Mouse (Mus musculus) limb, embryonic 14.5 days (tissue): Measurements from ENCODE around the gene Gm45713. TPM values are rescaled to one million over a fixed set of nuclear protein-coding genes. Genes with fewer than 3 reads are reported as not detected.

Source experiments
- ATAC-seq: fragments of 200-750 bp; cut with Nextera tagmentation; 2 replicates; pipeline ENCODE4 v1.8.0; 2017; ENCODE audit warnings: low read depth, moderate number of reproducible peaks, moderate TSS enrichment; ENCODE audit not compliant: low FRiP score
- DNase-seq: peaks from one replicate; pipeline ENCODE4 v3.0.0-alpha.2; 2015; ENCODE audit warnings: low spot score
- H3K27ac ChIP-seq: fragments of 300-500 bp; sonication (generic); replicated peaks from 2 replicates; pipeline ENCODE4 v1.5.1; 2014; ENCODE audit warnings: low read depth, mild to moderate bottlenecking, low read length, moderate library complexity, mixed read lengths
- H3K27me3 ChIP-seq: fragments of 300-500 bp; sonication (generic); 2 replicates; pipeline ENCODE4 v1.6.1; 2014; ENCODE audit warnings: low read length, mixed read lengths; ENCODE audit not compliant: control insufficient read depth, insufficient read depth
- H3K36me3 ChIP-seq: fragments of 300-500 bp; sonication (generic); 2 replicates; pipeline ENCODE4 v1.6.1; 2014; ENCODE audit warnings: mild to moderate bottlenecking, low read length, moderate library complexity, mixed read lengths; ENCODE audit not compliant: control insufficient read depth, insufficient read depth
- H3K4me1 ChIP-seq: fragments of 300-500 bp; sonication (generic); 2 replicates; pipeline ENCODE4 v1.6.1; 2014; ENCODE audit warnings: antibody characterized with exemption, low read length, mixed read lengths; ENCODE audit not compliant: control insufficient read depth, insufficient read depth
- H3K4me2 ChIP-seq: fragments of 300-500 bp; sonication (generic); replicated peaks from 2 replicates; pipeline ENCODE4 v1.6.1; 2014; ENCODE audit warnings: low read depth, mild to moderate bottlenecking, low read length, moderate library complexity; ENCODE audit not compliant: severe bottlenecking
- H3K4me3 ChIP-seq: fragments of 300-500 bp; sonication (generic); replicated peaks from 2 replicates; pipeline ENCODE4 v1.5.1; 2014; ENCODE audit warnings: low read length
- H3K9ac ChIP-seq: fragments of 300-500 bp; sonication (generic); 2 replicates; pipeline ENCODE4 v1.6.1; 2014; ENCODE audit warnings: mild to moderate bottlenecking, low read depth, low read length, moderate library complexity; ENCODE audit not compliant: severe bottlenecking
- H3K9me3 ChIP-seq: fragments of 300-500 bp; sonication (generic); 2 replicates; pipeline ENCODE4 v1.6.1; 2016; ENCODE audit warnings: low read length; ENCODE audit not compliant: control insufficient read depth
- POLR2A ChIP-seq: fragments of 200-500 bp; IDR thresholded peaks from 2 replicates; pipeline ENCODE4 v1.8.0; 2012; ENCODE audit warnings: inconsistent platforms, mild to moderate bottlenecking, moderate library complexity, borderline replicate concordance; ENCODE audit not compliant: insufficient read depth, insufficient read length; ENCODE audit errors: extremely low read depth
- WGBS: fragments of 180-500 bp; shearing (Covaris S2); extraction: QIAGEN DNeasy Blood & Tissue Kit; methylation state at CpG from one replicate; pipeline ENCODE4 v1.1.7; 2014; 5-methylcytosine and 5-hydroxymethylcytosine counted together
- polyA plus RNA-seq, 2 experiments: library from polyadenylated mRNA; depleted of rRNA in 1 of 2; stranded (reverse) in 1 of 2; unstranded in 1 of 2; fragments of >200 nt; fragmentation: Nextera tagmentation in 1 of 2; extraction: Ambion mirVana in 1 of 2; gene quantifications; 2 replicates each; pipeline versions ENCODE4 v1.2.1 to v1.2.3; 2012 to 2014

The Gm45713 gene
- polyA plus RNA-seq (2012; rRNA removed) (0.31 TPM in 1 of 2 replicates, not detected in the other), polyA plus RNA-seq (2014; fragmentation: Nextera tagmentation; extraction: Ambion mirVana) (0.39 and 1.4 TPM in 2 replicates)

GRCm38 (mm10) chr7:45135993-45136567, at the start of gene Gm45713, which contains the start of gene Flt3l:
Gene Gm45713 (minus strand): TSS chr7:45136231.
Gene Flt3l (minus strand): TSS chr7:45136432.
- peak within 1 kb of the TSS; percentile 81 for H3K4me2 ChIP-seq
- H3K4me1 ChIP-seq, result no peaks in the 10 kb centered on the region
- DNase-seq (peak; percentile 85), ATAC-seq (peak; percentile 85)
- no peak within 1 kb of the TSS for H3K27ac ChIP-seq
- no peaks in the 10 kb centered on the region for H3K9me3 ChIP-seq
- no peaks in the 10 kb centered on the region for H3K36me3 ChIP-seq
- 0 out of 2 replicates have a peak, but pooled peaks have one; percentile 17 for TF ChIP-seq POLR2A
- peak within 1 kb of the TSS; percentile 55 for H3K9ac ChIP-seq
- 1% methylated on average over 29 of the region's 29 CpGs for WGBS
- H3K4me3 ChIP-seq, result peak within 1 kb of the TSS; percentile 45
- H3K27me3 ChIP-seq, result 0 out of 2 replicates have a peak, but pooled peaks cover 4% of the 10 kb centered on the region

- H3K27ac ChIP-seq, result no peak overlapping the region
- ATAC-seq (no peak), DNase-seq (no peak)
- H3K4me3 ChIP-seq, result no peak overlapping the region
- no peak for TF ChIP-seq POLR2A
- 69% methylated on average over 5 of the region's 7 CpGs for WGBS
- peaks cover 53% of the 10 kb centered on the region for H3K27me3 ChIP-seq
- no peaks in the 10 kb centered on the region for H3K9me3 ChIP-seq
- H3K4me1 ChIP-seq, result no peaks in the 10 kb centered on the region
- no peaks in the 10 kb centered on the region for H3K36me3 ChIP-seq
- no peak overlapping the region for H3K9ac ChIP-seq
- H3K4me2 ChIP-seq, result no peak overlapping the region
These were observed 47.6 kb upstream of the Gm45713 start for GRCm38 (mm10) chr7:45183672-45184071.

GRCm38 (mm10) chr7:45182606-45183005, 46.6 kb upstream of the Gm45713 start:
- WGBS, result 20% methylated on average over 11 of the region's 11 CpGs
- Histone ChIP-seq H3K36me3 (no peaks in the 10 kb centered on the region), H3K4me1 (no peaks in the 10 kb centered on the region), H3K9me3 (no peaks in the 10 kb centered on the region), H3K9ac (no peak overlapping the region), H3K27me3 (peaks cover 64% of the 10 kb centered on the region), H3K27ac (no peak overlapping the region), H3K4me3 (peak overlapping the region; percentile 10), H3K4me2 (peak overlapping the region; percentile 40)
- DNase-seq (no peak), ATAC-seq (peak; percentile 7; the same call in 1 of the 2 replicates)
- no peak for TF ChIP-seq POLR2A

GRCm38 (mm10) chr7:45182199-45182601, 46.2 kb upstream of the Gm45713 start:
- Histone ChIP-seq H3K27ac (no peak overlapping the region), H3K36me3 (no peaks in the 10 kb centered on the region), H3K4me2 (peak overlapping the region; percentile 40), H3K4me3 (peak overlapping the region; percentile 10), H3K4me1 (no peaks in the 10 kb centered on the region), H3K27me3 (peaks cover 68% of the 10 kb centered on the region), H3K9me3 (no peaks in the 10 kb centered on the region), H3K9ac (no peak overlapping the region)
- DNase-seq, result peak; percentile 91
- TF ChIP-seq POLR2A, result no peak
- peak; percentile 93 for ATAC-seq
- WGBS, result 0% methylated on average over 34 of the region's 34 CpGs

- WGBS, result 8% methylated on average over 24 of the region's 35 CpGs
- no peak overlapping the region for H3K4me3 ChIP-seq
- no peak for ATAC-seq
These were observed 45.5 kb upstream of the Gm45713 start for GRCm38 (mm10) chr7:45181540-45181939.

More at GRCm38 (mm10) chr7:45181540-45181939, 45.5 kb upstream of the Gm45713 start:
- no peak for TF ChIP-seq POLR2A
- Histone ChIP-seq H3K27me3 (peaks cover 75% of the 10 kb centered on the region), H3K4me2 (0 out of 2 replicates have a peak overlapping the region, but pooled peaks have one; percentile 3), H3K27ac (no peak overlapping the region), H3K4me1 (no peaks in the 10 kb centered on the region), H3K36me3 (no peaks in the 10 kb centered on the region), H3K9ac (no peak overlapping the region), H3K9me3 (no peaks in the 10 kb centered on the region)
- no peak for DNase-seq
